Mouse (Mus musculus) right cerebral cortex, adult 2 months (tissue): ENCODE results near the gene Cyp11a1.
A peak's percentile ranks its signal among the peaks of the same experiment; 100 is the strongest.

Source experiments
- DNase-seq, 2 experiments: peaks; one replicate each; pipeline ENCODE4 v3.0.0; 2021 to 2022; ENCODE audit warnings: low spot score in 2 of 2

The Cyp11a1 gene

GRCm38 (mm10) chr9:57972776-57973439, 33.3 kb upstream of the Cyp11a1 start:
- DNase-seq = no peak

GRCm38 (mm10) chr9:57973440-57974066, 32.7 kb upstream of the Cyp11a1 start:
- DNase-seq = no peak

- no peak for DNase-seq
These were observed 32.0 kb upstream of the Cyp11a1 start for GRCm38 (mm10) chr9:57974221-57974620.

- peak; percentile 44 to 46 for DNase-seq
These were observed 30.9 kb upstream of the Cyp11a1 start for GRCm38 (mm10) chr9:57975200-57975821.

GRCm38 (mm10) chr9:57978025-57978424, 28.2 kb upstream of the Cyp11a1 start:
- DNase-seq = no peak

- no peak for DNase-seq
These were observed 27.4 kb upstream of the Cyp11a1 start for GRCm38 (mm10) chr9:57978858-57979257.

GRCm38 (mm10) chr9:57980570-57980969, 25.6 kb upstream of the Cyp11a1 start:
- no peak for DNase-seq

- DNase-seq = peak; percentile 73 to 79
These were observed 20.9 kb upstream of the Cyp11a1 start for GRCm38 (mm10) chr9:57985304-57985703.

GRCm38 (mm10) chr9:57986293-57986692, 19.9 kb upstream of the Cyp11a1 start:
- DNase-seq = no peak

GRCm38 (mm10) chr9:57988098-57988497, 18.1 kb upstream of the Cyp11a1 start:
- no peak for DNase-seq

- DNase-seq = no peak
These were observed 16.9 kb upstream of the Cyp11a1 start for GRCm38 (mm10) chr9:57989309-57989708.

GRCm38 (mm10) chr9:57990438-57991110, 15.6 kb upstream of the Cyp11a1 start:
- no peak for DNase-seq

GRCm38 (mm10) chr9:57992060-57992459, 14.2 kb upstream of the Cyp11a1 start:
- DNase-seq = no peak

- no peak for DNase-seq
These were observed 13.2 kb upstream of the Cyp11a1 start for GRCm38 (mm10) chr9:57992781-57993591.

GRCm38 (mm10) chr9:57995282-57995681, 10.9 kb upstream of the Cyp11a1 start:
- DNase-seq = peak; percentile 31 to 47

GRCm38 (mm10) chr9:57997511-57998031, 8.6 kb upstream of the Cyp11a1 start:
- no peak for DNase-seq

- peak; percentile 55 to 71 for DNase-seq
These were observed 8.1 kb upstream of the Cyp11a1 start for GRCm38 (mm10) chr9:57998032-57998659.

GRCm38 (mm10) chr9:57998685-57999084, 7.5 kb upstream of the Cyp11a1 start:
- no peak for DNase-seq

GRCm38 (mm10) chr9:57999676-58000075, 6.5 kb upstream of the Cyp11a1 start:
- no peak for DNase-seq

- DNase-seq = no peak
These were observed 2.9 kb upstream of the Cyp11a1 start for GRCm38 (mm10) chr9:58003272-58003671.
